Mouse (Mus musculus) MEL-GATA-1-ER (cell line): ENCODE data around the gene Col6a6.
"Not testable (repeated sequence)": the region's sequence is repeated elsewhere in the genome, so short reads cannot be mapped to it uniquely, and the experiment has no call there.

Experiments used
- DNase-seq: peaks from one replicate; pipeline ENCODE4 v3.0.0-alpha.2; 2012; ENCODE audit warnings: low read depth; ENCODE audit errors: extremely low read depth

Gene Col6a6

GRCm38 (mm10) chr9:105827791-105828385, at the start of gene Col6a6:
Gene Col6a6, minus strand, starts transcription at chr9:105828160.
- DNase-seq = no peak

GRCm38 (mm10) chr9:105876124-105876523, 48.2 kb upstream of the Col6a6 start:
- no peak for DNase-seq

- DNase-seq = no peak
Measured at GRCm38 (mm10) chr9:105871643-105872042, 43.7 kb upstream of the Col6a6 start.

- no peak for DNase-seq
Measured at GRCm38 (mm10) chr9:105857773-105858172, 29.8 kb upstream of the Col6a6 start.

GRCm38 (mm10) chr9:105852778-105853065, 24.8 kb upstream of the Col6a6 start:
- no peak for DNase-seq

- no peak for DNase-seq
Measured at GRCm38 (mm10) chr9:105852015-105852777, 24.2 kb upstream of the Col6a6 start.

- DNase-seq = no peak
Measured at GRCm38 (mm10) chr9:105851011-105851410, 23.1 kb upstream of the Col6a6 start.

- DNase-seq = no peak
Measured at GRCm38 (mm10) chr9:105848396-105848795, 20.4 kb upstream of the Col6a6 start.

- no peak for DNase-seq
Measured at GRCm38 (mm10) chr9:105847261-105847660, 19.3 kb upstream of the Col6a6 start.

GRCm38 (mm10) chr9:105841386-105841785, 13.4 kb upstream of the Col6a6 start:
- not testable (repeated sequence) for DNase-seq

GRCm38 (mm10) chr9:105839147-105839515, 11.2 kb upstream of the Col6a6 start:
- DNase-seq = no peak

- no peak for DNase-seq
Measured at GRCm38 (mm10) chr9:105838396-105839146, 10.6 kb upstream of the Col6a6 start.

GRCm38 (mm10) chr9:105835587-105835986, 7.6 kb upstream of the Col6a6 start:
- DNase-seq = no peak

GRCm38 (mm10) chr9:105834799-105835198, 6.8 kb upstream of the Col6a6 start:
- DNase-seq = no peak

- DNase-seq = no peak
Measured at GRCm38 (mm10) chr9:105831291-105831690, 3.3 kb upstream of the Col6a6 start.

- DNase-seq = no peak
Measured at GRCm38 (mm10) chr9:105827076-105827647, 798 bp downstream of the Col6a6 start.

- no peak for DNase-seq
Measured at GRCm38 (mm10) chr9:105820711-105821110, 7.2 kb downstream of the Col6a6 start.

GRCm38 (mm10) chr9:105819155-105819709, 8.7 kb downstream of the Col6a6 start:
- DNase-seq = no peak

GRCm38 (mm10) chr9:105814436-105814835, 13.5 kb downstream of the Col6a6 start:
- DNase-seq = no peak

GRCm38 (mm10) chr9:105811458-105811857, 16.5 kb downstream of the Col6a6 start:
- no peak for DNase-seq

- no peak for DNase-seq
Measured at GRCm38 (mm10) chr9:105808920-105809505, 18.9 kb downstream of the Col6a6 start.
